ENCODE assay signal across 8 mouse cellular contexts in the genomic region with DNA sequence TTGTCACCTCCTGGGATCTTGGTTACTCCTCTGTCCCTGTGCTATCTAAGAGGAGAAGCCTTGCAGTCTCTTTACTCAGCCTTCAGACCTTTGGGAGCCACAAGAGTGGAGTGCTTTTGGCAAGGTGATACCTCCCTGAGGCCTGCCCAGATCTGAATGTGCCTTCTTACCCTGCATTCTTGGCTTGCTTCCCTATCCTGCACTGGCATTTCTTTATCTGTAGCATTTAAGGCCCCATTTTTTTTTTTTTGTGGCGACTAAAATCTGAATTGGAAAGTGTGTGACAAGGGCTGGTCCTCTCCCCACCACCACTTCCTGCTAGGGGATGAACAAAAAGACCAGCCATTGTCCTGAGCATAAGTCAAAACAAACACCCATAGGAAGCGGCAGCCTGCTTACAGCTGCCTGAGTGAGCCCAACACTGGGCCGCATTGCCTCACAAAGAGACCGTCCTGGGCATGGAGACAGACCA.
DNase-seq lines count a peak whose midpoint lies in the region; ATAC-seq and TF ChIP-seq lines count a peak whose summit lies in the region.

No protein-coding gene starts in this region.

- H3K27me3 ChIP-seq in forebrain, postnatal 0 days (ENCODE audit: insufficient read depth, low read length) = no peaks in the 10 kb centered on the region
- no peaks in the 10 kb centered on the region for H3K27me3 ChIP-seq in intestine, embryonic 15.5 days (replicated peaks)
- H3K27me3 ChIP-seq in lung, embryonic 16.5 days (ENCODE audit: control insufficient read depth, insufficient read depth, low read depth, low read length) = no peaks in the 10 kb centered on the region

- no peak for TF ChIP-seq CTCF in forebrain, postnatal 0 days (IDR thresholded peaks at IDR 0.05; ENCODE audit: low read depth)

- H3K4me2 ChIP-seq in forebrain, postnatal 0 days (ENCODE audit: low read depth) = no peak overlapping the region
- H3K4me2 ChIP-seq in intestine, embryonic 15.5 days (replicated peaks) = peak overlapping the region; percentile 26; the same call in 1 of the 2 replicates
- H3K4me2 ChIP-seq in lung, embryonic 16.5 days (ENCODE audit: low read depth, low read length) = peak overlapping the region; percentile 45

- H3K9me3 ChIP-seq in forebrain, postnatal 0 days (ENCODE audit: low read length) = no peaks in the 10 kb centered on the region
- no peaks in the 10 kb centered on the region for H3K9me3 ChIP-seq in intestine, embryonic 15.5 days
- no peaks in the 10 kb centered on the region for H3K9me3 ChIP-seq in lung, embryonic 16.5 days (ENCODE audit: control insufficient read depth, low read length)

- peak overlapping the region; percentile 70; the same call in 1 of the 2 replicates for H3K27ac ChIP-seq in forebrain, postnatal 0 days (ENCODE audit: low read depth, low read length)
- H3K27ac ChIP-seq in intestine, embryonic 15.5 days = no peak overlapping the region; the same call in none of the 2 replicates
- H3K27ac ChIP-seq in lung, embryonic 16.5 days (ENCODE audit: low read length) = peak overlapping the region; percentile 87

- no peaks in the 10 kb centered on the region for H3K36me3 ChIP-seq in forebrain, postnatal 0 days (ENCODE audit: insufficient read depth)
- H3K36me3 ChIP-seq in intestine, embryonic 15.5 days = no peaks in the 10 kb centered on the region
- H3K36me3 ChIP-seq in lung, embryonic 16.5 days (ENCODE audit: control insufficient read depth, insufficient read depth, low read length) = no peaks in the 10 kb centered on the region

- 10% methylated on average over 4 of the region's 4 CpGs for WGBS in forebrain, postnatal 0 days
- WGBS in intestine, embryonic 15.5 days = 54% methylated on average over 4 of the region's 4 CpGs
- 29% methylated on average over 4 of the region's 4 CpGs for WGBS in lung, embryonic 16.5 days

- no peak overlapping the region for H3K4me3 ChIP-seq in forebrain, postnatal 0 days (ENCODE audit: low read depth, low read length)
- H3K4me3 ChIP-seq in intestine, embryonic 15.5 days (replicated peaks) = no peak overlapping the region
- H3K4me3 ChIP-seq in lung, embryonic 16.5 days (ENCODE audit: low read length) = no peak overlapping the region

- H3K9ac ChIP-seq in forebrain, postnatal 0 days = no peak overlapping the region
- H3K9ac ChIP-seq in intestine, embryonic 15.5 days = no peak overlapping the region
- no peak overlapping the region for H3K9ac ChIP-seq in lung, embryonic 16.5 days (ENCODE audit: low read length)

- H3K4me1 ChIP-seq in forebrain, postnatal 0 days (ENCODE audit: insufficient read depth) = 0 out of 2 replicates have a peak, but pooled peaks cover 5% of the 10 kb centered on the region
- peaks cover 11% of the 10 kb centered on the region for H3K4me1 ChIP-seq in intestine, embryonic 15.5 days (replicated peaks)
- H3K4me1 ChIP-seq in lung, embryonic 16.5 days (replicated peaks; ENCODE audit: control insufficient read depth, insufficient read depth, low read length) = peaks cover 49% of the 10 kb centered on the region

- ATAC-seq in forebrain, postnatal 0 days = peak; percentile 12
- peak; percentile 57 for ATAC-seq in intestine, embryonic 15.5 days
- ATAC-seq in lung, embryonic 16.5 days (ENCODE audit: low read depth) = peak; percentile 65

- DNase-seq in 3T3-L1 (ENCODE audit: low read depth, low spot score) = peak; percentile 29
- peak; percentile 80 for DNase-seq in Muller cell, postnatal 12 days (ENCODE audit: inconsistent ontology term)
- peak; percentile 19 for DNase-seq in forebrain, postnatal 0 days
- no peak for DNase-seq in frontal cortex, postnatal 36 days (ENCODE audit: low spot score in 2 of 2)
- no peak for DNase-seq in layer of hippocampus, adult 9-10 months (ENCODE audit: low spot score)
- DNase-seq in natural killer cell, adult 2 months (ENCODE audit: low spot score in 2 of 2) = no peak

Comparison
In these comparisons a context has a peak if more than half of its experiments do, and no peak if none do; other contexts are left out.
1. DNase-seq: peak in 3T3-L1 (single experiment), Muller cell, postnatal 12 days (single experiment) and forebrain, postnatal 0 days (single experiment); none in frontal cortex, postnatal 36 days (0 of 2), layer of hippocampus, adult 9-10 months (single experiment) and natural killer cell, adult 2 months (0 of 2).
2. ATAC-seq: peak in every context shown above with its lines; median percentile 65 in lung, embryonic 16.5 days; 57 in intestine, embryonic 15.5 days; 12 in forebrain, postnatal 0 days.